Mouse (Mus musculus) MEL-GATA-1-ER (cell line): ENCODE results near the gene Smarcd1.
"Not testable (repeated sequence)": the region's sequence is repeated elsewhere in the genome, so short reads cannot be mapped to it uniquely, and the experiment has no call there.

Experiments used
- DNase-seq: peaks from one replicate; pipeline ENCODE4 v3.0.0-alpha.2; 2012; ENCODE audit warnings: low read depth; ENCODE audit errors: extremely low read depth

Gene Smarcd1

GRCm38 (mm10) chr15:99682880-99683279, 19.0 kb upstream of the Smarcd1 start:
- peak; percentile 70 for DNase-seq

- no peak for DNase-seq
These were observed 17.8 kb upstream of the Smarcd1 start for GRCm38 (mm10) chr15:99684156-99684555.

- DNase-seq: peak; percentile 69
These were observed 13.2 kb upstream of the Smarcd1 start for GRCm38 (mm10) chr15:99688712-99689111.

- DNase-seq: no peak
These were observed 11.0 kb upstream of the Smarcd1 start for GRCm38 (mm10) chr15:99690924-99691323.

- DNase-seq: no peak
These were observed 10.0 kb upstream of the Smarcd1 start for GRCm38 (mm10) chr15:99691976-99692375.

- DNase-seq: no peak
These were observed 4.6 kb upstream of the Smarcd1 start for GRCm38 (mm10) chr15:99697309-99697708.

GRCm38 (mm10) chr15:99698533-99699085, 3.3 kb upstream of the Smarcd1 start:
- DNase-seq: no peak

- DNase-seq: no peak
These were observed 2.2 kb upstream of the Smarcd1 start for GRCm38 (mm10) chr15:99699715-99700114.

- DNase-seq: no peak
These were observed 1.5 kb upstream of the Smarcd1 start for GRCm38 (mm10) chr15:99700219-99701106.

GRCm38 (mm10) chr15:99701640-99701998, 310 bp upstream of the Smarcd1 start:
- not testable (repeated sequence) for DNase-seq

- no peak for DNase-seq
These were observed 1.2 kb downstream of the Smarcd1 start for GRCm38 (mm10) chr15:99703104-99703503.

GRCm38 (mm10) chr15:99703676-99704040, 1.7 kb downstream of the Smarcd1 start:
- no peak for DNase-seq

- DNase-seq: no peak
These were observed 2.2 kb downstream of the Smarcd1 start for GRCm38 (mm10) chr15:99704041-99704681.

- no peak for DNase-seq
These were observed 3.0 kb downstream of the Smarcd1 start for GRCm38 (mm10) chr15:99704881-99705280.

GRCm38 (mm10) chr15:99705440-99706048, 3.6 kb downstream of the Smarcd1 start, which contains the start of gene Gm17349:
Gene Gm17349, minus strand, starts transcription at chr15:99705490.
- peak; percentile 71 for DNase-seq

GRCm38 (mm10) chr15:99708176-99708575, 6.2 kb downstream of the Smarcd1 start:
- DNase-seq: no peak

- no peak for DNase-seq
These were observed 8.6 kb downstream of the Smarcd1 start for GRCm38 (mm10) chr15:99710221-99711190.

- no peak for DNase-seq
These were observed 9.6 kb downstream of the Smarcd1 start for GRCm38 (mm10) chr15:99711491-99711890.

- DNase-seq: no peak
These were observed 11.0 kb downstream of the Smarcd1 start for GRCm38 (mm10) chr15:99712666-99713559.

- no peak for DNase-seq
These were observed 11.6 kb downstream of the Smarcd1 start for GRCm38 (mm10) chr15:99713569-99713968.
